Comparison of ENCODE assay signal across 18 mouse cellular contexts in the genomic region with DNA sequence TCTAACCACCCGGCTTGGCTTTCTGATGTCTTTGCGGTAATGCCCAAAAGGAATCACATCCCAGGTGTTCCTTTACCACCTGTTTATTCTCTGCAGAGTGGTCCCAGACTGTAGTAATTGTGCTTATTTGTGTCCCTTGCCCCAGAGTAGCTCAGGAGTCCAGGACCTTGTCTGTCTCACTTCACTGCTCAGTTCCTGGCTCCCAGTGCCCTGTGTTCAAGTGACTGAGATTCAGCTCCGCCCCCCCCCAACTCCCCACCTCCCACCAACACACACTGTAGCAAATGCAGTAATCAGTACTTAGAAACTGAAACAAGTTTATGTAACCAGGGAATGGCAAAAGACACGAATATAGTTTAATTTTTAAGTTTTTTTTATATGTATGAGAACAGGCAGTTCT. TPM values are rescaled to one million over a fixed set of nuclear protein-coding genes. Genes with fewer than 3 reads are reported as not detected.
"Had no signal": no experiment of that assay in that cellular context is flagged by ENCODE, and none has a peak within 500 bp of the region (broad histone marks: within the 10 kb centered on the region; RNA-seq: fewer than 3 reads in every experiment).

No protein-coding gene starts in this region.

- H3K27ac ChIP-seq: limb, embryonic 13.5 days; liver, embryonic 15.5 days; neural tube, embryonic 13.5 days had no signal

- DNase-seq: kidney, postnatal 4 days; left cerebral cortex, postnatal 4 days; lung, embryonic 14.5 days; lung, postnatal 10 days; lung, postnatal 4 days; retina, postnatal 1 day; right cerebral cortex, postnatal 4 days; thymus, adult 18-20 months; thymus, postnatal 14 days had no signal

- H3K9ac ChIP-seq: limb, embryonic 13.5 days; liver, embryonic 15.5 days; lung, embryonic 14.5 days; neural tube, embryonic 13.5 days; stomach, embryonic 15.5 days had no signal

- H3K27me3 ChIP-seq: limb, embryonic 13.5 days; liver, embryonic 15.5 days; megakaryocyte, embryonic 14.5 days; neural tube, embryonic 13.5 days; stomach, embryonic 15.5 days had no signal

- ATAC-seq: hindbrain, embryonic 16.5 days; inflammation-experienced regulatory T-cells, adult 6 months; midbrain, embryonic 16.5 days had no signal

- H3K4me1 ChIP-seq: stomach, embryonic 15.5 days had no signal

- H3K4me3 ChIP-seq: limb, embryonic 13.5 days; liver, embryonic 15.5 days; megakaryocyte, embryonic 14.5 days; neural tube, embryonic 13.5 days; stomach, embryonic 15.5 days had no signal

- H3K9me3 ChIP-seq: limb, embryonic 13.5 days; liver, embryonic 15.5 days; megakaryocyte, embryonic 14.5 days; neural tube, embryonic 13.5 days; stomach, embryonic 15.5 days had no signal

- H3K4me2 ChIP-seq: limb, embryonic 13.5 days; liver, embryonic 15.5 days; lung, embryonic 14.5 days; midbrain, embryonic 11.5 days; neural tube, embryonic 13.5 days; stomach, embryonic 15.5 days had no signal

RNA-seq across cellular contexts. Expression of a gene that starts 56.5 kb away (rescaled TPM):
- polyA plus RNA-seq: inflammation-experienced regulatory T-cells, adult 6 months; midbrain, embryonic 11.5 days had no signal
